Mouse (Mus musculus): Measurements from ENCODE around the gene Tomm40l. TPM values are rescaled to one million over a fixed set of nuclear protein-coding genes. Genes with fewer than 3 reads are reported as not detected.

The Tomm40l gene
- 31.9 and 33.9 TPM in 2 replicates for polyA plus RNA-seq (2016; fragmentation: Nextera tagmentation; extraction: Ambion mirVana)

- H3K4me1 ChIP-seq: peaks cover 9% of the 10 kb centered on the region
- H3K27ac ChIP-seq: peak within 1 kb of the TSS; percentile 87
- WGBS: 2% methylated on average over 28 of the region's 28 CpGs
Observed at GRCm38 (mm10) chr1:171222238-171223155, at the start of gene Tomm40l. TSS of gene Tomm40l (minus strand) at chr1:171222514.

GRCm38 (mm10) chr1:171272086-171272485 lies 49.8 kb upstream of the Tomm40l start:
- Histone ChIP-seq H3K9me3 (no peaks in the 10 kb centered on the region), H3K9ac (no peak overlapping the region), H3K27me3 (no peaks in the 10 kb centered on the region), H3K36me3 (peaks cover 52% of the 10 kb centered on the region), H3K4me3 (no peak overlapping the region), H3K27ac (no peak overlapping the region), H3K4me2 (replicated peaks) (no peak overlapping the region), H3K4me1 (peaks cover 15% of the 10 kb centered on the region; the same call in 1 of the 2 replicates)
- 94% methylated on average over 3 of the region's 3 CpGs for WGBS
- ATAC-seq (ENCODE audit: insufficient number of reproducible peaks, insufficient read depth, low FRiP score, low TSS enrichment): no peak

More at GRCm38 (mm10) chr1:171222238-171223155, at the start of gene Tomm40l:
- peak within 1 kb of the TSS; percentile 74 for H3K4me2 ChIP-seq (replicated peaks)
- peak within 1 kb of the TSS; percentile 56 for H3K4me3 ChIP-seq
- H3K36me3 ChIP-seq: no peaks in the 10 kb centered on the region
- ATAC-seq (ENCODE audit: insufficient number of reproducible peaks, insufficient read depth, low FRiP score, low TSS enrichment): peak; percentile 96
- H3K27me3 ChIP-seq: no peaks in the 10 kb centered on the region
- H3K9ac ChIP-seq: peak within 1 kb of the TSS; percentile 51
- no peaks in the 10 kb centered on the region for H3K9me3 ChIP-seq

DNA sequence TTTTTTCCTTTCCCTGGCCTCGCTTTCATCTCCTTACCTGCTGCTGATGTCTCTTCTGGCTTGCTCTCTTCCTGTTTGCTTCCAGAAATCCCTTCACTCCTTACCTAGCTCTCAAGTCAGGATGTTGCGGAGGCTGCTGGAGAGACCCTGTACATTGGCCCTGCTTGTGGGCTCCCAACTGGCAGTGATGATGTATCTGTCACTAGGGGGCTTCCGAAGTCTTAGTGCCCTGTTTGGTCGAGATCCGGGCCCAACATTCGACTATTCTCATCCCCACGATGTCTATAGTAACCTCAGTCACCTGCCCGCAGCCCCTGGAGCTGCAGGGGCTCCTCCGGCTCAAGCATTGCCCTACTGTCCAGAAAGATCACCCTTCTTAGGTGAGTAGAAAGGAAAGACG lies 49.3 kb upstream of the Tomm40l start:
- no peak for ATAC-seq (ENCODE audit: insufficient number of reproducible peaks, insufficient read depth, low FRiP score, low TSS enrichment)
- H3K4me1 ChIP-seq: peaks cover 15% of the 10 kb centered on the region; the same call in 1 of the 2 replicates
- H3K27me3 ChIP-seq: no peaks in the 10 kb centered on the region
- WGBS: 75% methylated on average over 10 of the region's 10 CpGs
- no peak overlapping the region for H3K4me3 ChIP-seq
- H3K4me2 ChIP-seq (replicated peaks): peak overlapping the region; percentile 91; the same call in 1 of the 2 replicates
- H3K9me3 ChIP-seq: no peaks in the 10 kb centered on the region
- no peak overlapping the region for H3K27ac ChIP-seq
- H3K9ac ChIP-seq: no peak overlapping the region
- peaks cover 47% of the 10 kb centered on the region for H3K36me3 ChIP-seq

GRCm38 (mm10) chr1:171271196-171271595 lies 48.9 kb upstream of the Tomm40l start:
- Histone ChIP-seq H3K4me3 (peak overlapping the region; percentile 72), H3K36me3 (peaks cover 43% of the 10 kb centered on the region), H3K9ac (peak overlapping the region; percentile 75), H3K9me3 (no peaks in the 10 kb centered on the region), H3K4me1 (peaks cover 15% of the 10 kb centered on the region; the same call in 1 of the 2 replicates), H3K27me3 (no peaks in the 10 kb centered on the region), H3K4me2 (replicated peaks) (peak overlapping the region; percentile 91), H3K27ac (no peak overlapping the region)
- no peak for ATAC-seq (ENCODE audit: insufficient number of reproducible peaks, insufficient read depth, low FRiP score, low TSS enrichment)
- WGBS: 44% methylated on average over 9 of the region's 9 CpGs

- H3K36me3 ChIP-seq: peaks cover 37% of the 10 kb centered on the region
- H3K9ac ChIP-seq: peak overlapping the region; percentile 75
- 0 out of 2 replicates have a peak overlapping the region, but pooled peaks have one; percentile 37 for H3K27ac ChIP-seq
Observed at GRCm38 (mm10) chr1:171270573-171270900, 48.2 kb upstream of the Tomm40l start.

GRCm38 (mm10) chr1:171269848-171270572 lies 47.7 kb upstream of the Tomm40l start, which contains the start of gene B4galt3:
TSS of gene B4galt3 (plus strand) at chr1:171270328.
- Histone ChIP-seq H3K27ac (0 out of 2 replicates have a peak within 1 kb of the TSS, but pooled peaks have one; percentile 37), H3K4me2 (replicated peaks) (peak within 1 kb of the TSS; percentile 91), H3K27me3 (no peaks in the 10 kb centered on the region), H3K4me3 (peak within 1 kb of the TSS; percentile 72), H3K36me3 (peaks cover 31% of the 10 kb centered on the region), H3K9ac (peak within 1 kb of the TSS; percentile 75), H3K9me3 (no peaks in the 10 kb centered on the region), H3K4me1 (peaks cover 15% of the 10 kb centered on the region; the same call in 1 of the 2 replicates)
- WGBS: 4% methylated on average over 36 of the region's 36 CpGs
- ATAC-seq (ENCODE audit: insufficient number of reproducible peaks, insufficient read depth, low FRiP score, low TSS enrichment): peak; percentile 92

More at GRCm38 (mm10) chr1:171270573-171270900, 48.2 kb upstream of the Tomm40l start:
- no peaks in the 10 kb centered on the region for H3K27me3 ChIP-seq
- H3K4me2 ChIP-seq (replicated peaks): peak overlapping the region; percentile 91
- under 1% methylated on average over 19 of the region's 19 CpGs for WGBS
- peak overlapping the region; percentile 72 for H3K4me3 ChIP-seq
- peaks cover 15% of the 10 kb centered on the region; the same call in 1 of the 2 replicates for H3K4me1 ChIP-seq
- no peaks in the 10 kb centered on the region for H3K9me3 ChIP-seq
- ATAC-seq (ENCODE audit: insufficient number of reproducible peaks, insufficient read depth, low FRiP score, low TSS enrichment): peak; percentile 74; the same call in 1 of the 2 replicates

- Histone ChIP-seq H3K4me2 (replicated peaks) (no peak overlapping the region), H3K27ac (no peak overlapping the region), H3K4me3 (no peak overlapping the region), H3K4me1 (peaks cover 18% of the 10 kb centered on the region), H3K9me3 (no peaks in the 10 kb centered on the region), H3K27me3 (no peaks in the 10 kb centered on the region), H3K36me3 (peaks cover 15% of the 10 kb centered on the region), H3K9ac (no peak overlapping the region)
- ATAC-seq (ENCODE audit: insufficient number of reproducible peaks, insufficient read depth, low FRiP score, low TSS enrichment): no peak
- WGBS: 68% methylated on average over 1 of the region's 1 CpGs
Observed at GRCm38 (mm10) chr1:171268341-171268740, 46.0 kb upstream of the Tomm40l start.

DNA sequence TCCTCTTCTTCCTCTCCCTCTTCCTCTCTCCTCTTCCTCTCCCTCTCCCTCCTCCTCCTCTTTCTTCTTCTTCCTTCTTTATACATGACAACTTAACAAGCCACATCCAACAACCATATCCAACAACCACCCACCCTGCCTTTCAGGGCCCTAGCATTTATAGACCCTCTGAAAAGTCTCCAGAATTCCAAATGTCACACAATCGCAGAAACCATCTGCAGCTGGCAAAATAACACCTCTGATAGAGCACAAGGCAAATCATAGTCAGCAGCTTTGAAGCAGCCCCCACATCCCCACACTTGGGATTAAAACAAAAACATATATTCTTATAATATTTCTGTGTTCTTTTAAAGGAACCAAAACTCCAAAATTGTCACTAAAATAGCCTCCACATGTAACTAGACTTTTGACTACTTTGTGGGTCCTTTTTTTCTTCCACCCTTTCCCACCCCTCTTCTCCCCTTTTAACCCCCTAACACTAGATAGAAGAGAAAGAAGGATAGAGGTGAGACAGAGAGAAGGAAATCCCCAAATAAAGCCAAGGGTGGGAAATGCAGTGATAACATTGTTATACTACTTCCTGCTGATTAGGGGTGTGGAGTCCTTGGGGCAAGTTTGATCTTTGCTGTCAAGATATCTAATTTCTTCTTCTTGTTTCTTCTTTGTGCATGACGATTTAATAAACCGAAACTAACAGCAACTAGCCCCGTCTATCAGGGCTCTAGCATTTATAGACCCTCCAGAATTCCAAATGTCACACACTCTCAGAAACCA lies 43.8 kb upstream of the Tomm40l start:
- WGBS: 62% methylated on average over 4 of the region's 4 CpGs

DNA sequence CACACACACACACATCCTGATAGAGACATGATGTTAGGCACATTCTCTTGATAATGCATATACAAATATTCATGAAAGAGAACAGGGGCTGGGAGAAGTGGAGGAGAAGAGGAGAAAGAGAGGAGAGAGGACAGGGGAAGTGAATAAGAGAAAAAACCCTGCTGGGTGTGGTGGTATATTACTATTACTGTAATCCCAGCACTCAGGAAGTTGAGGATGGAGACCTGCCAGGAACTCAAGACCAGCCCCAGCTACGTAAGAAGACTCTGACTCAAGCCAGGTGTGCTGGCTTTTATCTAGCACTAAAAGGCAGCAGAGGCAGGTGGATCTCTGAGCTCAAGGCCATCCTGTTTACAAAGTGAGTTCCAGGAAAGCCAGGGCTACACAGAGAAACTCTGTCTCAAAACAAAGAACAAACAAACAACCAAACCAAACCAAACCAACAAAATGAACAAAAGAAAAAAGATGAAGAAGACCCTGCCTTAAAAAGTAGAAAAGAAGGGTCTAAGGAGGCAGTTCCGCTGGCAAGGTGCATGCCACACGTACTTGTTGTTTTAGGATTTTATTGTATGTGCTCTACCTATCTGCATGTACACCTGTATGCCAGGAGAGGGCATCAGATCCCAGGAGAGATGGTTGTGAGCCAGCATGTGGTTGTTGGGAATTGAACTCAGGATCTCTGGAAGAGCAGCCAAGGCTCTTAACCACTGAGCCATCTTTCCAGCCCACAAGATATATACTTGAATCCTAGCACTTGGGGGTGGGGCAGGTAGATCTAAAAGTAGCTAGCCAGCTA lies 41.5 kb upstream of the Tomm40l start:
- Histone ChIP-seq H3K4me3 (no peak overlapping the region), H3K27me3 (no peaks in the 10 kb centered on the region), H3K9ac (no peak overlapping the region), H3K9me3 (no peaks in the 10 kb centered on the region), H3K4me2 (replicated peaks) (peak overlapping the region; percentile 51), H3K36me3 (peaks cover 6% of the 10 kb centered on the region), H3K4me1 (peaks cover 16% of the 10 kb centered on the region), H3K27ac (peak overlapping the region; percentile 92)
- WGBS: 70% methylated on average over 3 of the region's 3 CpGs
- ATAC-seq (ENCODE audit: insufficient number of reproducible peaks, insufficient read depth, low FRiP score, low TSS enrichment): peak; percentile 19; the same call in 1 of the 2 replicates

More for the DNA sequence above, 43.8 kb upstream of the Tomm40l start:
- Histone ChIP-seq H3K9ac (no peak overlapping the region), H3K4me2 (replicated peaks) (no peak overlapping the region), H3K4me3 (no peak overlapping the region), H3K4me1 (peaks cover 23% of the 10 kb centered on the region), H3K9me3 (no peaks in the 10 kb centered on the region), H3K27me3 (no peaks in the 10 kb centered on the region), H3K27ac (no peak overlapping the region), H3K36me3 (no peaks in the 10 kb centered on the region)
- ATAC-seq (ENCODE audit: insufficient number of reproducible peaks, insufficient read depth, low FRiP score, low TSS enrichment): no peak

DNA sequence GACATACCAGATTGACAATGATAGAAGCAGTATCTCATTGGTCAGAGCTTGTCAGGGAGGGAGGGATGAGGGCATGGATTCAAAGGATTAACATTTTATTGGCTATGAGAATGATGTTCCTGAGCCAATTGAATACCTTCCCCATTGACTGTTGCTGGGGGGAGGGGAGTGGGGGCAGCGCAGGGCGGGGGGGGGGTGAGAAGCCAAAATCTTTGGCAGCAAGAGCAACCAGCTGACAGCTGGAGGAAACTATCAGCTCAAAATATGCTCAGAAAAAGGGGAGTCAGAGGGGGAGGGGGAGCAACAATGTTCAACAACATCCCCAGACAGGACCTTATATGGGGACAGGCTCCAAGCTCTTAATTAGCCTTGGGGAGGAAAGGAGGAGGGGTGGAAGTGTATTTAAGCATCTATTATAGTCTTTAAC lies 40.9 kb upstream of the Tomm40l start:
- peaks cover 16% of the 10 kb centered on the region for H3K4me1 ChIP-seq
- H3K4me2 ChIP-seq (replicated peaks): peak overlapping the region; percentile 51
- 0 out of 2 replicates have a peak overlapping the region, but pooled peaks have one; percentile 45 for H3K9ac ChIP-seq
- 8% methylated on average over 2 of the region's 2 CpGs for WGBS
- peak overlapping the region; percentile 24 for H3K4me3 ChIP-seq
- no peaks in the 10 kb centered on the region for H3K27me3 ChIP-seq
- peaks cover 8% of the 10 kb centered on the region for H3K36me3 ChIP-seq
- peak overlapping the region; percentile 92 for H3K27ac ChIP-seq
- H3K9me3 ChIP-seq: no peaks in the 10 kb centered on the region
- peak; percentile 82 for ATAC-seq (ENCODE audit: insufficient number of reproducible peaks, insufficient read depth, low FRiP score, low TSS enrichment)
